Mouse (Mus musculus) liver, postnatal 0 days (tissue): ENCODE measurements around the gene Smad3.

Experiments used
- CTCF ChIP-seq: sonication (generic); IDR thresholded peaks from 2 replicates; pipeline ENCODE4 v1.5.1; 2016; ENCODE audit warnings: antibody characterized with exemption, low read depth
- EP300 ChIP-seq: IDR thresholded peaks from 2 replicates; pipeline ENCODE4 v1.6.1; 2016; ENCODE audit warnings: antibody characterized with exemption, low read depth, mild to moderate bottlenecking

DNA sequence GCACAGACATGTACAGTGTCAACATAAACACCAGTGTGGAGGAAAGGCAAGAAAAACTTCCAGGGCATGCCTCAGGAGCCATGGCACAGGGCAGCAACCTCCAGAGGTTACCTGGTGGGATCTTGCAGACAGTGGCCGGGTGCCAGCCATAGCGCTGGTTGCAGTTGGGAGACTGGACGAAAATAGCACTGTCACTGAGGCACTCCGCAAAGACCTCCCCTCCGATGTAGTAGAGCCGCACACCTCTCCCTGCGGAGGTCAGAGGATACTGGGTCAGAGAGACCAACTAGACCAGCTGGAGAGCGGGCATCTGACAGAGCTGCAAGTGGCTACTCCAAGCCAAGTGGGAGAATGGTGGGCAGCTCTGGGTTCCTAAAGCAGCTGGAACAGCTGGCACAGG, 103.2 kb downstream of the Smad3 start:
- no peak for TF ChIP-seq EP300
- TF ChIP-seq CTCF: no peak
